Mouse (Mus musculus) liver, adult (tissue): ENCODE results near the gene Map3k12.

Experiments
- GATA4 ChIP-seq: IDR thresholded peaks from 2 replicates; pipeline ENCODE4 v1.6.1; 2014; ENCODE audit warnings: mild to moderate bottlenecking, low read length; ENCODE audit not compliant: insufficient replicate concordance

The Map3k12 gene

GRCm38 (mm10) chr15:102512010-102512409, 4.9 kb downstream of the Map3k12 start:
- no peak for TF ChIP-seq GATA4

DNA sequence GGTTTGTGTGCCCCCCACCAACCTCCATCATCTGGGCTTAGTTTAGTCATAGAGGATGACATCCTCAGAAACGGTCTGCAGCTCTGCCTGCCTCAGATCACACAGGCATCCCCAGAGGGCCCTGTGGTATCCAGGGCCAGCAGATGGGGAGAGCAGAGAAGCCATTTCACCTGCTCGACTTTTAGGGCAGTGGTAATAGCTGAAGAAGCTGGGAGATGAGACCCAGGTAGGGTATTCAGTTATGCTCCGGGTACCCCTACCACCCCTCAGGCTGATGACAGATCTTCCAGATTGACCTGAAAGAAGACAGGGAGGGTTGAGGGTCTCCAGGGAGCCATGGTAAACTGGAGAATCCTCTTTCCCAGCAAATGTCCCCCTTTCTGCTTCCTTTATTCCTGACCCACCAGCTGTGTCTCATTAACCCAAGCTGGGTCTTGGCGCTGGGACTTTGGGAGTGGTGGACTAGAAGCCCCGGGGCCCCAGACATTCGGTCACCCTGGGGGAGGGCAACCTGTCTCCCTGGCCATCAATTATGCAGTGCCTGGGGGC, 5.5 kb downstream of the Map3k12 start:
- TF ChIP-seq GATA4 = no peak

DNA sequence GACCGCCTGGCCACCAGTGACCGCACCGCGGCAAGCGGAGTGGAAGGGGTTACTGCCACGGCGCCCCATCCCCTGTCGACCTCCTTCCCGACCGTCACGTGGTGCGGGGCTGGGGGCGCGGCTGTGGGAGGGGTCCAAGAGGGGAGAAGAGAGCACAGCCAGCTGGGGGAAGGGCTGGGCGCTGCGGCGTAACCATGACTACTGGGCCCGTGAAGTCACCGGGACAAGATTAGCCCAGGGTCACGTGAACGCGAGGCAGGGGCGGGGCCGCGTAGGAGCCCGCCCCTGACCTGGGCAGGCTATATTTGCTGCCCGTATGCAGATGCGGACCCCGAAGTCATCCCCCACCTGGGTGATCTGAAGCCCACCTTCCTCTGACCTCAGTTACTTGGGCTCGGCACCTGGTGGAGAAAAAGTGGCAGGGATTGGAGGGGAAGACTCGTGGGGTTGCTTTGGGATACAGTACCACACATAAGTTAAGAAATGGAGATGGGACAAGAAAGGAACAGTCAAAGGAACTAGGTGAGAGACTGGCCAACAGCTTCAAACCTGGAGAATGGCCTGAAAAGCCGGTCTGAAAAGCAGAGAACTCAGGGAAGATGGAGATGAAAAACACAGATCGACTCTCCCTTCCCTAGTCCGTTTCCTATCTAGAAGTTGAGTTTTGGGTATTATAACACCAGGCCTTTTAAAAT, 6.1 kb downstream of the Map3k12 start:
- peak; percentile 61; the same call in 1 of the 2 replicates for TF ChIP-seq GATA4

DNA sequence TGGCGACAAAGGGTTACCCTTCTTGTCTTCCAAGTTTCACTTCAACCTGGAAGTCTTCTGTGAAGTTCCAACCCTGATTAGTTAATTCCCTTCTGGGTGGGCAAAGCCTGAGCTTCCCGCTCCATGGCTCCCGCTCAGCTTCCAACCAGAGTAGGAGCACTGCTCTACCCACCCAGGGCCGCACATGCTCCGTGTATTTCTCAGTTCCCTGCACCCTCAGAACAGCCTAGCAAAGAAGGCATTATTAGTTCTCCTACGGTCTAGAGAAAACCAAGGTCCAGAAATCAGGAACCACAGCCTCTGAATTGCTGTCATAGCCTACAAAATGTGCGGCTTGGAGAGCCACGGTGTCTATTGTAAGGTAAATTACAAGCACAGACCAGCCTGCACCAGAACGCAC, 6.8 kb downstream of the Map3k12 start:
- no peak for TF ChIP-seq GATA4

GRCm38 (mm10) chr15:102508336-102508735, 8.5 kb downstream of the Map3k12 start:
- no peak for TF ChIP-seq GATA4

GRCm38 (mm10) chr15:102507561-102507960, 9.3 kb downstream of the Map3k12 start:
- TF ChIP-seq GATA4 = no peak

DNA sequence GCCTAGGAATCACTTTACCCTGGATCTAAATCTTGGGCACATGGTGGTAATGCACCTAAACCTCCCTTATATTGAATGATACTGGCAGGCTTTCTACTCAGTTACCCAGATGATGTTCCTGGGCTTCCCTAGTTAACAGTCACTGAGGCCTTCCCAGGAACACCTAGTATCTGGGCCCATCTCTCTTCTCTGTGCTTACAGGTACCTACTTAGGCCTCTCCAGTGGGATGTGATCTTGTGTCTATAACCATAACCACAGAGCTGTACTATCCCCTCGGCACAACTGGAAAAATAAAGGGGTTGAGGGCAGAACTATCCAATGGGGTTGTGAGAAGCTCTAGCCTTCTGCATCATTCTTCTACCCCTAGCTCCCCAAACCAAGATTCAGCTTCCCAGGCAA, 10.0 kb downstream of the Map3k12 start:
- no peak for TF ChIP-seq GATA4

- no peak for TF ChIP-seq GATA4
These were observed 10.4 kb downstream of the Map3k12 start for GRCm38 (mm10) chr15:102506464-102506830.

GRCm38 (mm10) chr15:102505770-102506463, 10.9 kb downstream of the Map3k12 start:
- no peak for TF ChIP-seq GATA4

DNA sequence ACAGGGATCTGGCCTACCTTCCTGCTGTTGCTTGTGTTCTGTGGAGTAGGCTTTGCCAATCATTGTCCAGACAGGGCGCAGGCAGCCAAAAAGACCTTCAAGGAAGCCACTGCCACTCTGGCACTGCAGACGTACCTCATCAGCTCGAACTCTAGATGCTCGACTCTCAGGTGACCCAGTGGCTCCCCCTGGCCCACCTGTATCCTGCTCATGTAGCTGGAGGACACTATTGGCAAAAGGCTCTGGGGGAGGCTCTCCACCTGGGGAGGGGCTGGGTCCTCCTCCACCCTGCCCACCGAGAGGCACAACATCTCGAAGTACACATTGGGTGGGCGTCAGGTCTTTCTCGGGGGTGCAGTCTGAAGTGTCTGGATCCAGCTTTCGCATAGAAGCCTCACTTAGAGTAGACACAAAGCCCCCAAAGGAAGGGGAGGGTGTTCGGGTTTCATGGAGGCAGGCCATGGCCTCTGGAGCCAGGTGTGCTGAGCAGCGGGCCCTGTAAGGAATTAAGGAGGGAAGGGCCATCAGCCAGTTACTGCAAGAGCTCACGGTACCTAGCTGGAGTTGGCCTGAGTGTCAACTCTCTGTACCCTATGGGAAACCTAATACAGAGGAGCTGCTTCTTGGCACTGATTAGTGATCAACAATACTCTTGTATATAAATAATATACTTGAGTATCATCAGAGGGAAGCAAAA, 11.6 kb downstream of the Map3k12 start:
- no peak for TF ChIP-seq GATA4

DNA sequence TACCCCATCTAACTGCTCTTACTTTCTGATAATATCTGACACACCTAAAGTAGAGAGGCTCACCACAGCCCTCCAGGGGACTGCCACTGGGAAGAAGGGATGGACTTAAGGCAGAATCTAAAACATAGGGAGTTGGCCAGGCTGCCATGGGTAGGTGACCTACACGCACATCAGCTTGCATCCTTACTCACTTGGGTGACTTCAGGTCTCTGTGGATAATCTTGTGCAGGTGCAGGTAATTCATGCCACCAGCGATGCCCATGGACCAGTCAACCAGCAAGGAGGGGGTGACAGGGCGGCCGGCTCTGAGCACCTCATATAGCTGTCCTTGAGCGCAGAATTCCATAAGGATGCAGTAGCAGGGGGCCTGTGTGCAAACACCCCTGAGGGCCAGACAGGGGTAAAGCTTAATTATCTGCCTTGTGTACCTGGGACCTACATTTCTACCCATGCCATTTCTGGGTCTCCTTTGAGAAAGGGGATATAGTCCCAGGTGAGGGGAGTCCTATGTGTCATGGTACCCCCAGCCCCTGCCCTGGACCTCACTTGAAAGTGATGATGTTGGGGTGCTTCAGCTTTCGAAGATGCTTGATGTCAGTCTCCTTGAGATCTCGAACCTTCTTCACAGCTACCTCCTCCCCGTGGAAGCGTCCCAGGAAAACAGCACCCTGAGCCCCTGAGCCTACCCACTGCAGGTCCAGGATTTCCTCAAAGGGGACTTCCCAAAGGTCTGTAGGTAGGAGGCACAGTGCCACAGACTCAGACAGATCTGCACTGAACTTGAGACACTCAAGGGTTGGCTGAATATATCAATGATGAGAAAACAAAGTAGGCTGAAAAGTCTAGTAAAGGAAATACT, 12.7 kb downstream of the Map3k12 start:
- TF ChIP-seq GATA4 = no peak

DNA sequence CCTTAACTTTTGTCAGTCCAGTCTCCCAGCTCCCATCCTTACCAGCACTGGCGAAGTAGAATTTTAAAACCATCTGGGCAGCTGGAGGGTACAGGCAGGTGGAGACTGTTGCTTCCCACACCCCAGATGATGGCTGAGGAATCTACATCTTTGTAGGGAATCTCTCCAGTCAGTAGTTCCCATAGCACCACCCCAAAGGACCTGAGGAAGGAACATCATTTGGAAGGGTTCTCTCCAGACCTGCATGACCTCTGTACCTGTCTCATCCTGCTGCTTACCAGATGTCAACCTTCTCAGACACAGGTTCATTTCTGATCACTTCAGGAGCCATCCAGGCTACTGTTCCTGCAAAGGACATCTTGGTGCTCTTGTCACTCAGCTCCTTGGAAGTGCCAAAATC, 13.4 kb downstream of the Map3k12 start, which contains the start of gene Gm10337:
Gene Gm10337 (plus strand): TSS at position 276 of the 400 bp plus-strand sequence.
- no peak for TF ChIP-seq GATA4

DNA sequence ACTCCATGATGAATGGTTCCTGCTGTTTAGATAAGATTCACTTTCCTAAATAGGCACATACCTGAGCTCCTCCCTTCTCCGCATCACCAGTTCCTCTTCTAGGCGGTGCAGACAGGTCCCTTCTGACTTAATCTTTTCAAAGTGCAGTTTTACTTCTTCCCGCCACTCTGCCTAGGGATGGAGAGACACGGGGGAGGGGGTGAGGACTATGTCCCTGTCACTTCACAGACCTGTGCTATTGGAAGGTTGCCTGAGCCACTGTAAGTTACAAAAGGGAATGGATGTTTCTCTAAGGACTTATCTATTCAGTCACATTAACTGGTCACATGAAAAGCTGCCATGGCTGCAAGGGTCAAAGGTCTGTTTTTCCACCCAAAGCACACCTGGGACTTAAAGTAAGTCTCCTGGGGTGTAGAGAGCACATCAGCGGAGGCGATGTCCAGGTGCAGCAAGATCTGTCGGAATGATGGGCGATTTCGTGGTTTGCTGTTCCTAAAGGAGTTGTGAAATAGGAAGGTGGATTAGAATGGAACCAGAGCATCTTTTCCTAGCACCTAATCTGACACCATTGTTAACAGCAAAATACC, 14.5 kb downstream of the Map3k12 start:
- no peak for TF ChIP-seq GATA4

DNA sequence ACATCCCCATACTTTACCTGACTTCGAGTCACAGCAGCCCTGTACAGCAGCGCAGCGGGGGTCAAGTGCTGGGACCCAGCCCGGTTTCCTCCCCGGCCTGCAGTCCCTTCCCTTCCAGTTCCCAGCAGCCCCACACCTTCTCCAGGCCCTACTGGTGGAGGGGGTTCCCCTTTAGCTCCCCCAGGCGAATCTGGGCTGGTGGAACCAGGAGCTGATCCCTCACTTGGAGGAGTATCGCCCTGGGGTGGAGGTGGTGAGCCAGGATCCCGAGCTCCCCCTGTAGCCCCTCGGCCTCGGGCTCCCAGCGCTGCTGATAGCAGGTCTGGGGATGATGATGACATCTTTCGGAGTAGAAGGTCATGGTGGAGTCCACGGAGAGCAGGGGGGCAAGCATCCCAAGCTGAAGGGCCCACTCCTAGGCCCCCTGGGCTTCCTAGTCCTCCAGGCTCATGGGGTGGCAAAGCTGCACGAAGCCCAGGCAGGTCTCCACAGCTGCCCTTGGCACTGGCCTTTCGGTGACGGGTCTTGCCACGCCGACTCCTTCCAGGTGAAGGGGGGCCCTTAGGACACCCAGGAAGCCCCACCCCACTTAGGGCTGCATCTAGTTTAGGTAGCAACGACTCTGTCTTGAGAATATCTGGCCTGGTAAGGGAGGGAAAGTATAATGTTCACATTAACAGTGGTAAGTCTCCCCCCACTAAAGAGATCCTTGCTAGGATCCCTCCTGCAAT, 15.6 kb downstream of the Map3k12 start:
- TF ChIP-seq GATA4 = no peak
